Mouse (Mus musculus): ENCODE results near the gene Usp53.

DNA sequence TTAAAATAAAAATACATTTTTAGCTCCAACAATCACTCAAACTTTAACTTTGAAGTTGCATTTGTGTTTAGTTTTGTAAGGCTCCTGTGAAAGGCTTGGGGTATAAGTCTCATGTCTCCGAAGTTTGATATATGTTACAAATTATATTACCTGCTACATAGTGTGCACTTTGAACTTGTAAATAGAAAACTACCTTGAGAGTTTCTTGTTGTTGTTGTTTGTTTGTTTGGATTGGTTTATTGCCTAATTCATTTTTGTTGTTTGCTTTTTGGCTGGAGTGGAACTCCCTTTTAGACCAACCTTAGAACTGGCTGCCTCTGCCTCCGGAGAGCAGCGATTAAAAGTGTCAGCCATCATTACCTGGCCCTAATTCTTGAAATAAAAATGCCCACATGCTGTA is 89.5 kb downstream of the Usp53 start, which contains the start of gene Fabp2:
- TF ChIP-seq CTCF (IDR thresholded peaks at IDR 0.05; ENCODE audit: control insufficient read depth, insufficient read depth, insufficient replicate concordance, low read depth, low read length) (no peak), POLR2A (IDR thresholded peaks at IDR 0.05; ENCODE audit: control insufficient read depth, low read depth, low read length) (no peak)
